Mouse (Mus musculus): ENCODE measurements around the gene Ifna1. TPM values are rescaled to one million over a fixed set of nuclear protein-coding genes. Genes with fewer than 3 reads are reported as not detected.

The Ifna1 gene
- polyA plus RNA-seq, 1 experiment, result not detected

GRCm38 (mm10) chr4:88876520-88876919, 26.6 kb downstream of the Ifna1 start:
- TF ChIP-seq POLR2A (IDR thresholded peaks at IDR 0.05; ENCODE audit: borderline replicate concordance, extremely low read depth, insufficient read depth, insufficient read length, poor library complexity, severe bottlenecking) (no peak), CTCF (IDR thresholded peaks at IDR 0.05; ENCODE audit: borderline replicate concordance, extremely low read depth, insufficient read depth, insufficient read length) (no peak)
- DNase-seq (ENCODE audit: low read depth), result no peak

GRCm38 (mm10) chr4:88878246-88878645, 28.4 kb downstream of the Ifna1 start:
- no peak for TF ChIP-seq POLR2A (IDR thresholded peaks at IDR 0.05; ENCODE audit: borderline replicate concordance, extremely low read depth, insufficient read depth, insufficient read length, poor library complexity, severe bottlenecking)
- no peak for TF ChIP-seq CTCF (IDR thresholded peaks at IDR 0.05; ENCODE audit: borderline replicate concordance, extremely low read depth, insufficient read depth, insufficient read length)

DNA sequence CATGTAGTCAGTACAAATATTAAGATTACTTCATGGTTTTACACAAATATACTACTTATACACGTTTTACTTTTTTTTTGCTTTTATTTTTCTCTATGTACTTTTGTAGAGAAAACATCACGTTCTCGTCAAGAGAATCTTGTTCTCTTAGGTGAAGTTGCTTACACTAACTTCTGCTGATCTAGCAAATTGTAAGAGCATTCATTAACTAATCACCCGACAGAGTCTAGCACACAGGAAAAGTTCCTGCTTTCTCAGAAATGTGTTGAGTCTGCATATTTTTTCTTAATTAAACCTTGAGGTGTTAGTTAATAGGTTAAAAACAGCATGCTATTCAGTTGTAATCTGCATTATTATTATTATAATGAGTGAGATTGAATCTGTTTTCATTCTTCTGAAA, 28.9 kb downstream of the Ifna1 start:
- no peak for DNase-seq (ENCODE audit: low read depth)
- no peak for TF ChIP-seq CTCF (IDR thresholded peaks at IDR 0.05; ENCODE audit: borderline replicate concordance, extremely low read depth, insufficient read depth, insufficient read length)
- TF ChIP-seq POLR2A (IDR thresholded peaks at IDR 0.05; ENCODE audit: borderline replicate concordance, extremely low read depth, insufficient read depth, insufficient read length, poor library complexity, severe bottlenecking), result no peak

More at GRCm38 (mm10) chr4:88878246-88878645, 28.4 kb downstream of the Ifna1 start:
- no peak for DNase-seq (ENCODE audit: low read depth)

DNA sequence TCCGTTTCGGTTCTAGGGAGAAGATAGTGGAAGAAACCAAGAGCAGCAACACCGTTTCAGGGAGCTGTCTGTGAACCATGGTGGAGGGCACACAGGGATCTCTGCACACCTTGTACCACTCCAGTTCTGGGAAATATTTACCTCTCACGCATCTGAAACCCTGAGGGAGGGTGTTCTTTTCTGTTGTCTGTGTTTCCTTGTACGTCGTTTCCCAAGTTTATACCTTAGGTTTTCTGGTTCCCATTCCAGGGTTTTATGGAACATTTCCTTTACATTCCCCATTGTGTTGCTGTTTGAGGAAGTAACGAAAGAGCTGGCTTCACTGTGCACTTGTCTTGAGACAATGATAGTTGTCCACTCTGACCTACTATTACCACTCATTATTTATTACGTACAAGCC, 30.2 kb downstream of the Ifna1 start, which contains the start of gene Ifne:
Gene Ifne (minus strand): TSS at position 101 of the 400 bp plus-strand sequence.
- TF ChIP-seq POLR2A (IDR thresholded peaks at IDR 0.05; ENCODE audit: borderline replicate concordance, extremely low read depth, insufficient read depth, insufficient read length, poor library complexity, severe bottlenecking) (no peak), CTCF (IDR thresholded peaks at IDR 0.05; ENCODE audit: borderline replicate concordance, extremely low read depth, insufficient read depth, insufficient read length) (no peak)
- DNase-seq (ENCODE audit: low read depth), result no peak

- no peak for DNase-seq (ENCODE audit: low read depth)
- TF ChIP-seq CTCF (IDR thresholded peaks at IDR 0.05; ENCODE audit: borderline replicate concordance, extremely low read depth, insufficient read depth, insufficient read length) (no peak), POLR2A (IDR thresholded peaks at IDR 0.05; ENCODE audit: borderline replicate concordance, extremely low read depth, insufficient read depth, insufficient read length, poor library complexity, severe bottlenecking) (no peak)
These were observed 38.3 kb downstream of the Ifna1 start for GRCm38 (mm10) chr4:88888236-88888635.

DNA sequence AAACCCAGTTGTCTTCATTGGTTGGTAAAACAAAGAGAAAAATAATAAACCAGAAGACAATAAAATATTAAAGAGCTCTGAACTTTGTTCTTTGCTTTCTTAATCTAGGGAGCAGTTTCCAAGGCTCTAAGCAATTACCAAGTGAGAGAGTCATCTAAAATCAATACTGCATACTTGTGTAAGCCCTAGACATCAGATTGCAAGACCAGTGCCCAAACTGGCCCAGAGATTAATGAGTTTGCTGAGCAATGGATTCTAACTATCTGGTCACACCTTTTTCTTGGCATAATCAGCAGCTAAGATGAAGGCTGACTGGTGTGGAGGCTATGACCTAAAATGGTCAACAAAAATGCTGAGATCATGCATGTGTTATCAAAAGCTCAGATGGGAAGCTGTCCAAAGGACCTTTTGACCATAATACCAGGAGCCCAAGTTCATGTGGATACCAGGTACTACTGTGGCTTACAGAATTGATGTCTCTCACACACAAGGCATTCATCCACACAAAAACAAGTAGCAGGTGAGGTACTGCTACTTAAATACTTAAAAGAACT, 43.4 kb downstream of the Ifna1 start:
- DNase-seq (ENCODE audit: low read depth), result no peak
- TF ChIP-seq POLR2A (IDR thresholded peaks at IDR 0.05; ENCODE audit: borderline replicate concordance, extremely low read depth, insufficient read depth, insufficient read length, poor library complexity, severe bottlenecking), result no peak
- no peak for TF ChIP-seq CTCF (IDR thresholded peaks at IDR 0.05; ENCODE audit: borderline replicate concordance, extremely low read depth, insufficient read depth, insufficient read length)

Other genes with a start within 250 kb of the Ifna1 start
- gene Ifna12, start 246.7 kb upstream of the Ifna1 start, polyA plus RNA-seq (2012; rRNA removed), result not detected in 2 replicates
- not detected in 2 replicates for gene C87499, start 215.7 kb upstream of the Ifna1 start, polyA plus RNA-seq (2012; rRNA removed)
- gene Ifna13, start 205.6 kb upstream of the Ifna1 start, polyA plus RNA-seq (2012; rRNA removed), result not detected in 2 replicates
- not detected in 2 replicates for gene Ifna16, start 173.2 kb upstream of the Ifna1 start, polyA plus RNA-seq (2012; rRNA removed)
- gene Ifna2, start 166.2 kb upstream of the Ifna1 start, polyA plus RNA-seq (2012; rRNA removed), result not detected in 2 replicates
- gene Ifnab, start 158.7 kb upstream of the Ifna1 start, polyA plus RNA-seq (2012; rRNA removed), result not detected in 2 replicates
- gene Gm26566, start 128.3 kb upstream of the Ifna1 start, polyA plus RNA-seq (2012; rRNA removed), result 1.2 and 2.4 TPM in 2 replicates
- gene Klhl9, start 127.6 kb upstream of the Ifna1 start, polyA plus RNA-seq (2012; rRNA removed), result 45.5 and 69.0 TPM in 2 replicates
- not detected in 2 replicates for gene Gm13271, start 95.2 kb upstream of the Ifna1 start, polyA plus RNA-seq (2012; rRNA removed)
- not detected in 2 replicates for gene Gm13283, start 90.0 kb upstream of the Ifna1 start, polyA plus RNA-seq (2012; rRNA removed)
- not detected in 2 replicates for gene Gm13290, start 76.3 kb upstream of the Ifna1 start, polyA plus RNA-seq (2012; rRNA removed)
- gene Gm13289, start 73.2 kb upstream of the Ifna1 start, polyA plus RNA-seq (2012; rRNA removed), result not detected in 2 replicates
- 0.11 TPM in 1 of 2 replicates, not detected in the other for gene Gm13272, start 70.2 kb upstream of the Ifna1 start, polyA plus RNA-seq (2012; rRNA removed)
- gene Ifnz, start 68.0 kb upstream of the Ifna1 start, polyA plus RNA-seq (2012; rRNA removed), result not detected in 2 replicates
- gene Gm13276, start 64.4 kb upstream of the Ifna1 start, polyA plus RNA-seq (2012; rRNA removed), result not detected in 2 replicates
- not detected in 2 replicates for gene Gm13277, start 61.5 kb upstream of the Ifna1 start, polyA plus RNA-seq (2012; rRNA removed)
- not detected in 2 replicates for gene Gm13278, start 58.5 kb upstream of the Ifna1 start, polyA plus RNA-seq (2012; rRNA removed)
- gene Gm13275, start 55.6 kb upstream of the Ifna1 start, polyA plus RNA-seq (2012; rRNA removed), result not detected in 2 replicates
- not detected in 2 replicates for gene Gm13279, start 52.7 kb upstream of the Ifna1 start, polyA plus RNA-seq (2012; rRNA removed)
- gene Gm13285, start 50.4 kb upstream of the Ifna1 start, polyA plus RNA-seq (2012; rRNA removed), result not detected in 2 replicates
- gene Gm13287, start 46.8 kb upstream of the Ifna1 start, polyA plus RNA-seq (2012; rRNA removed), result not detected in 2 replicates
- not detected in 2 replicates for gene Gm13288, start 44.6 kb upstream of the Ifna1 start, polyA plus RNA-seq (2012; rRNA removed)
- 0.15 TPM in 1 of 2 replicates, not detected in the other for gene Ifna7, start 33.9 kb upstream of the Ifna1 start, polyA plus RNA-seq (2012; rRNA removed)
- gene Ifna11, start 30.1 kb upstream of the Ifna1 start, polyA plus RNA-seq (2012; rRNA removed), result not detected in 2 replicates
- not detected in 2 replicates for gene Ifna6, start 22.7 kb upstream of the Ifna1 start, polyA plus RNA-seq (2012; rRNA removed)
- gene Ifna5, start 14.6 kb upstream of the Ifna1 start, polyA plus RNA-seq (2012; rRNA removed), result not detected in 2 replicates
- not detected in 2 replicates for gene Ifna4, start 8.2 kb upstream of the Ifna1 start, polyA plus RNA-seq (2012; rRNA removed)
- gene Ifne, start 30.1 kb downstream of the Ifna1 start, polyA plus RNA-seq (2012; rRNA removed), result not detected in 2 replicates